ENCODE assay signal across 8 mouse cellular contexts in genomic region chr2:38350796-38351195, GRCm38 (mm10). TPM values are rescaled to one million over a fixed set of nuclear protein-coding genes. Genes with fewer than 3 reads are reported as not detected.
A peak's percentile ranks its signal among the peaks of the same experiment; 100 is the strongest.
DNase-seq lines count a peak whose midpoint lies in the region; ATAC-seq and TF ChIP-seq lines count a peak whose summit lies in the region.

No protein-coding gene starts in this region.

- DNase-seq in 3T3-L1 (ENCODE audit: low read depth, low spot score) (peak; percentile 32), liver (peak; percentile 74)
- peak; percentile 47 for DNase-seq in adrenal gland, adult 8-10 months
- peak; percentile 77 for DNase-seq in midbrain, postnatal 0 days (ENCODE audit: low spot score)
- DNase-seq in testis, postnatal 14 days (ENCODE audit: low spot score), result peak; percentile 86

- H3K4me2 ChIP-seq in embryonic facial prominence, embryonic 15.5 days (replicated peaks), result peak overlapping the region; percentile 89
- peak overlapping the region; percentile 71 for H3K4me2 ChIP-seq in heart, embryonic 11.5 days
- peak overlapping the region; percentile 53 for H3K4me2 ChIP-seq in kidney, embryonic 14.5 days (replicated peaks; ENCODE audit: low read depth, low read length)
- H3K4me2 ChIP-seq in midbrain, postnatal 0 days (ENCODE audit: low read depth, low read length, poor library complexity, severe bottlenecking), result peak overlapping the region; percentile 72

- ATAC-seq in embryonic facial prominence, embryonic 15.5 days (ENCODE audit: insufficient number of reproducible peaks, low FRiP score, low TSS enrichment, low read depth), result peak; percentile 91
- ATAC-seq in heart, embryonic 11.5 days (replicated peaks; ENCODE audit: insufficient number of reproducible peaks, low FRiP score, low TSS enrichment), result peak; percentile 86
- peak; percentile 94 for ATAC-seq in kidney, embryonic 14.5 days (ENCODE audit: low FRiP score, low TSS enrichment)
- ATAC-seq in midbrain, postnatal 0 days (ENCODE audit: low FRiP score), result peak; percentile 86

- peak overlapping the region; percentile 48 for H3K4me3 ChIP-seq in embryonic facial prominence, embryonic 15.5 days (replicated peaks)
- H3K4me3 ChIP-seq in heart, embryonic 11.5 days (ENCODE audit: low read depth, low read length), result peak overlapping the region; percentile 45
- H3K4me3 ChIP-seq in kidney, embryonic 14.5 days (ENCODE audit: low read length), result peak overlapping the region; percentile 36
- H3K4me3 ChIP-seq in midbrain, postnatal 0 days (ENCODE audit: low read depth, low read length), result peak overlapping the region; percentile 55

- no peaks in the 10 kb centered on the region for H3K9me3 ChIP-seq in embryonic facial prominence, embryonic 15.5 days (replicated peaks)
- H3K9me3 ChIP-seq in heart, embryonic 11.5 days (replicated peaks; ENCODE audit: control insufficient read depth, low read length), result no peaks in the 10 kb centered on the region
- H3K9me3 ChIP-seq in kidney, embryonic 14.5 days (ENCODE audit: control insufficient read depth, low read length), result no peaks in the 10 kb centered on the region
- H3K9me3 ChIP-seq in midbrain, postnatal 0 days (ENCODE audit: low read length), result no peaks in the 10 kb centered on the region

- peaks cover 53% of the 10 kb centered on the region for H3K4me1 ChIP-seq in embryonic facial prominence, embryonic 15.5 days
- H3K4me1 ChIP-seq in heart, embryonic 11.5 days (ENCODE audit: control insufficient read depth, insufficient read depth, low read length), result peaks cover 20% of the 10 kb centered on the region
- H3K4me1 ChIP-seq in kidney, embryonic 14.5 days (ENCODE audit: control insufficient read depth, insufficient read depth, low read length), result peaks cover 16% of the 10 kb centered on the region; the same call in 1 of the 2 replicates
- peaks cover 8% of the 10 kb centered on the region for H3K4me1 ChIP-seq in midbrain, postnatal 0 days (ENCODE audit: insufficient read depth, low read length)

- peaks cover 99% of the 10 kb centered on the region for H3K27me3 ChIP-seq in embryonic facial prominence, embryonic 15.5 days
- peaks cover 95% of the 10 kb centered on the region for H3K27me3 ChIP-seq in heart, embryonic 11.5 days (ENCODE audit: control insufficient read depth, insufficient read depth, low read length)
- H3K27me3 ChIP-seq in kidney, embryonic 14.5 days (ENCODE audit: control insufficient read depth, insufficient read depth, low read length), result peaks cover 96% of the 10 kb centered on the region
- peaks cover 59% of the 10 kb centered on the region for H3K27me3 ChIP-seq in midbrain, postnatal 0 days (ENCODE audit: insufficient read depth, low read length)

- peak overlapping the region; percentile 1; the same call in 1 of the 2 replicates for H3K27ac ChIP-seq in embryonic facial prominence, embryonic 15.5 days (replicated peaks)
- H3K27ac ChIP-seq in heart, embryonic 11.5 days (ENCODE audit: low read depth, low read length), result no peak overlapping the region
- H3K27ac ChIP-seq in kidney, embryonic 14.5 days (ENCODE audit: low read depth, low read length), result no peak overlapping the region
- peak overlapping the region; percentile 79 for H3K27ac ChIP-seq in midbrain, postnatal 0 days (ENCODE audit: low read depth, low read length)

- no peak overlapping the region for H3K9ac ChIP-seq in embryonic facial prominence, embryonic 15.5 days
- H3K9ac ChIP-seq in heart, embryonic 11.5 days (ENCODE audit: low read depth, low read length), result no peak overlapping the region
- H3K9ac ChIP-seq in kidney, embryonic 14.5 days (ENCODE audit: low read depth, low read length), result no peak overlapping the region
- H3K9ac ChIP-seq in midbrain, postnatal 0 days (replicated peaks; ENCODE audit: low read length, poor library complexity, severe bottlenecking), result peak overlapping the region; percentile 70

- no peaks in the 10 kb centered on the region for H3K36me3 ChIP-seq in embryonic facial prominence, embryonic 15.5 days
- H3K36me3 ChIP-seq in heart, embryonic 11.5 days (ENCODE audit: control insufficient read depth, insufficient read depth, low read length), result no peaks in the 10 kb centered on the region
- H3K36me3 ChIP-seq in kidney, embryonic 14.5 days (ENCODE audit: control insufficient read depth, insufficient read depth, low read length), result no peaks in the 10 kb centered on the region
- H3K36me3 ChIP-seq in midbrain, postnatal 0 days (ENCODE audit: insufficient read depth, low read length), result no peaks in the 10 kb centered on the region

- TF ChIP-seq CTCF in midbrain, postnatal 0 days (IDR thresholded peaks at IDR 0.05), result no peak

- 0% methylated on average over 36 of the region's 37 CpGs for WGBS in embryonic facial prominence, embryonic 15.5 days
- WGBS in heart, embryonic 11.5 days (ENCODE audit: insufficient replicate concordance), result 0% methylated on average over 37 of the region's 37 CpGs
- 0% methylated on average over 24 of the region's 37 CpGs for WGBS in kidney, embryonic 14.5 days
- 0% methylated on average over 35 of the region's 37 CpGs for WGBS in midbrain, postnatal 0 days

RNA-seq across cellular contexts. Expression of gene Lhx2, which starts 11.7 kb away (rescaled TPM):
- not detected for total RNA-seq in adrenal gland, adult 8-10 months (2022)
- polyA plus RNA-seq in embryonic facial prominence, embryonic 15.5 days (2015; fragmentation: Nextera tagmentation; extraction: Ambion mirVana), result 17.1 and 19.6 TPM in 2 replicates
- polyA plus RNA-seq in heart, embryonic 11.5 days (2014; fragmentation: Nextera tagmentation; extraction: Ambion mirVana), result 0.49 and 0.68 TPM in 2 replicates
- polyA plus RNA-seq in kidney, embryonic 14.5 days (2014; fragmentation: Nextera tagmentation; extraction: Ambion mirVana), result not detected in 2 replicates
- total RNA-seq in midbrain, postnatal 0 days (2014; rRNA removed), result 77.5 and 90.1 TPM in 2 replicates
- 22.1 and 23.8 TPM in 2 replicates for polyA plus RNA-seq in midbrain, postnatal 0 days (2015; fragmentation: Nextera tagmentation; extraction: Ambion mirVana)

Comparison
In these comparisons a context has a peak if more than half of its experiments do, and no peak if none do; other contexts are left out.
1. DNase-seq: peak in every context shown above with its lines; median percentile 86 in testis, postnatal 14 days; 77 in midbrain, postnatal 0 days; 74 in liver; 47 in adrenal gland, adult 8-10 months; 32 in 3T3-L1.
2. H3K27ac ChIP-seq: peak in embryonic facial prominence, embryonic 15.5 days (single experiment) and midbrain, postnatal 0 days (single experiment); none in heart, embryonic 11.5 days (single experiment) and kidney, embryonic 14.5 days (single experiment).
3. RNA of gene Lhx2, which starts 11.7 kb away (polyA plus RNA-seq): 22.1 to 23.8 TPM in midbrain, postnatal 0 days and 17.1 to 19.6 TPM in embryonic facial prominence, embryonic 15.5 days; 0.49 to 0.68 TPM in heart, embryonic 11.5 days and not detected in kidney, embryonic 14.5 days; every median in the first group is over 10 times any median in the second.
4. Peak in every context shown above with its lines, with median percentiles within 50 percentile points of each other: ATAC-seq, H3K4me2 ChIP-seq and H3K4me3 ChIP-seq.